Mouse (Mus musculus): ENCODE results near the gene Hs3st6.
A peak's percentile ranks its signal among the peaks of the same experiment; 100 is the strongest.

The Hs3st6 gene

GRCm38 (mm10) chr17:24766266-24766875 is 13.6 kb downstream of the Hs3st6 start:
- no peak for DNase-seq (ENCODE audit: low read depth, low spot score)

- no peak for DNase-seq (ENCODE audit: low read depth, low spot score)
These were observed 16.4 kb downstream of the Hs3st6 start for GRCm38 (mm10) chr17:24769146-24769545.

- no peak for DNase-seq (ENCODE audit: low read depth, low spot score)
These were observed 20.5 kb downstream of the Hs3st6 start for GRCm38 (mm10) chr17:24773241-24773640.

- DNase-seq (ENCODE audit: low read depth, low spot score): no peak
These were observed 22.4 kb downstream of the Hs3st6 start for GRCm38 (mm10) chr17:24775173-24775572.

GRCm38 (mm10) chr17:24777073-24777472 is 24.3 kb downstream of the Hs3st6 start:
- DNase-seq (ENCODE audit: low read depth, low spot score): no peak

GRCm38 (mm10) chr17:24780821-24781220 is 28.0 kb downstream of the Hs3st6 start:
- no peak for DNase-seq (ENCODE audit: low read depth, low spot score)

GRCm38 (mm10) chr17:24792190-24792589 is 39.4 kb downstream of the Hs3st6 start:
- DNase-seq (ENCODE audit: low read depth, low spot score): no peak

GRCm38 (mm10) chr17:24794791-24795190 is 42.0 kb downstream of the Hs3st6 start:
- DNase-seq (ENCODE audit: low read depth, low spot score): no peak

GRCm38 (mm10) chr17:24796969-24797368 is 44.2 kb downstream of the Hs3st6 start:
- no peak for DNase-seq (ENCODE audit: low read depth, low spot score)

GRCm38 (mm10) chr17:24798229-24798628 is 45.4 kb downstream of the Hs3st6 start:
- no peak for DNase-seq (ENCODE audit: low read depth, low spot score)

- no peak for DNase-seq (ENCODE audit: low read depth, low spot score)
These were observed 46.7 kb downstream of the Hs3st6 start for GRCm38 (mm10) chr17:24799476-24799875.

- DNase-seq (ENCODE audit: low read depth, low spot score): no peak
These were observed 47.7 kb downstream of the Hs3st6 start for GRCm38 (mm10) chr17:24800524-24800923.

GRCm38 (mm10) chr17:24803952-24804951 is 51.5 kb downstream of the Hs3st6 start, which contains the start of gene Meiob:
Gene Meiob, plus strand, starts transcription at chr17:24804289.
- DNase-seq (ENCODE audit: low read depth, low spot score): peak; percentile 49
